Mouse (Mus musculus) right cerebral cortex, postnatal 10 days (tissue): ENCODE measurements around the gene Rmi2.
"Not testable (repeated sequence)": the region's sequence is repeated elsewhere in the genome, so short reads cannot be mapped to it uniquely, and the experiment has no call there.

Experiments
- DNase-seq, 2 experiments: peaks; one replicate each; pipeline ENCODE4 v3.0.0; 2021; ENCODE audit warnings: low spot score in 2 of 2

Gene Rmi2

DNA sequence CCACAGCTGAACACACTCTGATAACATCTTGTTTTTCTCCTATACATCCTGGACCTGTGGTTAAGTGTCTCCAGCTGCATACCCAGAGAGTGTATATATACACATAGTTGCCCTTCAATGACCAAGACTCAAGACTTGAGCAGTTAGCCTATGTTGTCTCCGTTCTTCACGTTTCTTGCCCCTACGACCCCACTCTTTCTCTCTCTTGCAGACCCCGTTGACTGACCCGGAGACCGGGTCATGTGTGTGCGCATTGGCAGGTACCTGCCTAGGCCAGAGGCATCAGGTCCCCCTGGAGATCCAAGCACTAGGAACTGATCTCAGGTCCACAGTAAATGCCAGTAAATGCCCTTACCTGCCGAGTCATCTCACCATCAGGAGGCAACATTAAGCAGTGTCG lies 7.6 kb upstream of the Rmi2 start:
- DNase-seq: no peak

DNA sequence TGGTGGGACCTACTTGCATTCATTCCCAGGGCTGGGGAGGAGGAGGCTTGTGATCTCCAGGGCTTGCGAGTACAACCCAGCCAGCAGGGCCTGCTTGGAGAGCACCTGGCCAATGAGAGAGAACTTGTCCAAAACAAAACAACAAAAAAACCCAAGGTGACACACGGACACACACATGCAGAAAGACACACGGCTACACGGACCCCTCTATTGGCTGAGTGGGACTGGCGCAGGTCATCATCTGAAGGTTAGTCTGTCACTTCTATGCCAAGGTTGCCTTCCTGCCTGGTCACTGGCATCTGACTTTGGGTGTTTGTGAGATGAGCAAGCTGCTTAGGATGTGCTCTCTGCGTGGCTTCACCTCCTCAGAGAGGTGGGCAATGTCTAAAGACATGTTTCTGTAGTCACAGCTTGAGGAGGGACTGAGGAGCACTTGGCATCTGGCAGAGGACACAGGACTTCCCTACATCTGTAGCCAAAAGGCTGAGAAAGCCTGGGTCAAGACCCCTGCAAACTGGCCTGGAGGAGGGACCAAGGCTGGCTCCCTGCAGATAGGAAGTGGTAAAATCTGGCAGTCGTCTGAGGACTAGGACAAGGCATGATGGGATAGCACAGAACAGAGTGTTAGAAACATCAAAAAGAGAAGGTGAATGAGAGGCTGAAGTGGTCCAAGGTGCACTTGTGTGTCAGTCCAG lies 6.9 kb upstream of the Rmi2 start:
- no peak for DNase-seq

DNA sequence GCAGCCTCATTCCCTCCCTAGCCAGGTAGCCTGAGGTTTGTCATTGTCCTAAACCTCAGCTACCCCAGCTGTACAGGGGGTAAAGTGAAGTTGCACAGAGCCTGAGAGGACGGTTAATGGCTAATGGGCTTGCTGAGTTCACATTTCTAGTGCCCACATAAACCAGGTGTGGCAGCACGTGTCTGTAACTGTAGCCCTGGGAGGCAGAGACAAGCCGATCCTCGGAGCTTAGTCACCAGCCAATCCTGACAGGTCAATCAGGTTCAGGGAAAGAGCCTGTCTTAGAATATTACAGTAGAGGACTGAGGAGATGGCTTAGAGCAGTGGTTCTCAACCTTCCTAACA lies 6.4 kb upstream of the Rmi2 start:
- DNase-seq: no peak

DNA sequence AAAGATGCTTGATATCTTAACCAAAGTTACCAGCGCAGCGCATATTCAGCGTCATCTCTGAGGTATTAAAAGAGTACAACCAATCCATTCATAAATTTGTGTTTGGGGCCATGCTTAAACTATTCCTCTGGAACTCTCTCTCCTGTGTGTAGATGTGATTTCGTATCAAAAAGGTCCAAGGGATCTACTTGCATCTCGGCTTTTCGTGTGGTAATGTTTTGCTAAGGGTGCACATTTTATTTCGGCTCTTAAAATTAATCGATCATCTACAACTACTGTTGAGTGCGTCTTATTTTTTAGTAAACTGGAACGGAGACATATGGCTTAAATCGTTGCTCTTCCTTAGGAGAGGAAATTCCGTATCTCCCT lies 333 bp upstream of the Rmi2 start:
- DNase-seq: no peak

DNA sequence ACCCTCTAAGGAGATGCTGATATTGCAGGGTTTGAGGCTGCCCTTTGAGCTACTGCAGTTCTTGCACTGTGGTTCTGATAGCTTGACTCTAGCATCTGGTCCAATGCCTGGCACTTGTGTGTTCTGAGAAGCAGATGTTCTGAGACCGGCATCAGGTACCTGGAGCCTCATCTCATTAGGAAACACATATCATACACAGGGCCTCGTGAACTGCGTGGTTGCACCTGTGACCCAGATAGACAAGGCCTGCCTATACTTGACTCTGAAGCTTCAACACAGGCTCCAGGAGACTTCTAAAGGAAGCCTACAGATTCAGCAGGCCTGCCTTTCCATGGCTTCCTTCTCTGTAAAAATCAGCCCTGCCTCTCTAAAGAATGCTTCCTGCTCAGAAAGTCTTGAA lies 1.5 kb downstream of the Rmi2 start:
- no peak for DNase-seq

DNA sequence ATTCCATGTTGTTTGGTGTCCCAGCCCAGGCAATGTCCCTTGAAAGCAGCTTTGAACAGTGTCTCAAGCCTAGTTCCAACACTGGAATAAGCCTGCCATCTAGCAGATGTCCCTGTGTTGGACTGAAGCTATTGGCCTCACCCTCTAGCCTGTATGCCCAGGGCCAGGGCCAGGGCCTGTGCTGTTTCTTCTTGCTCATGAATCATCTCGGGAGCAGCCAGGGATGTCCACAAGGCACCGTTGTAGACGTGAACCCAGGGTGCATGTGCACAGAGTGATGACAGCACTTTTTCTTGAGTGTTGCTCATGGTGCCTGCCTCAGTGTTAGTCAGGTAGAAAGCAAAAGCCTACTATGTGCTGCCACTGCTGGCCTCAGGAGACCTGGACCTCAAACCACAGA lies 2.4 kb downstream of the Rmi2 start:
- no peak for DNase-seq

DNA sequence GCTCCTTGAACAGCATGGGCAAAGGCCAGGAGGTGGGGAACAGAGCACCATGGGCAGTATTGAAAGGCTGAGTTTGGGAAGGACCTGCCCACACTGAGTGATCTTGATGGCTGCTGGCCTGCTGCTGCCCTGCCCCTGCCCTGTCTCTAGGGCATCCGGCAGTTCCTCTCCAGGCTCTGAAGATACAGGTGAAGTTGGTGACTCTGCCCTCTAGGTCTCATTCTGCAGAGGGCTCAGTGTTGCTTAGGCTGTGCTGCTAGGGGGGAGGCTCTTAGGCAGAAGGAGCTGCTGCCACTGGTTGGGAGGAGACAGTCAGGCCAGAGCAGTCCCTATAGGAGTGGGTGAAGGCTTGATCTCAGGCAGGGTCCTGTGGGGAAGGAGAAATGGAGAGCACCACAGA lies 3.0 kb downstream of the Rmi2 start:
- no peak for DNase-seq

DNA sequence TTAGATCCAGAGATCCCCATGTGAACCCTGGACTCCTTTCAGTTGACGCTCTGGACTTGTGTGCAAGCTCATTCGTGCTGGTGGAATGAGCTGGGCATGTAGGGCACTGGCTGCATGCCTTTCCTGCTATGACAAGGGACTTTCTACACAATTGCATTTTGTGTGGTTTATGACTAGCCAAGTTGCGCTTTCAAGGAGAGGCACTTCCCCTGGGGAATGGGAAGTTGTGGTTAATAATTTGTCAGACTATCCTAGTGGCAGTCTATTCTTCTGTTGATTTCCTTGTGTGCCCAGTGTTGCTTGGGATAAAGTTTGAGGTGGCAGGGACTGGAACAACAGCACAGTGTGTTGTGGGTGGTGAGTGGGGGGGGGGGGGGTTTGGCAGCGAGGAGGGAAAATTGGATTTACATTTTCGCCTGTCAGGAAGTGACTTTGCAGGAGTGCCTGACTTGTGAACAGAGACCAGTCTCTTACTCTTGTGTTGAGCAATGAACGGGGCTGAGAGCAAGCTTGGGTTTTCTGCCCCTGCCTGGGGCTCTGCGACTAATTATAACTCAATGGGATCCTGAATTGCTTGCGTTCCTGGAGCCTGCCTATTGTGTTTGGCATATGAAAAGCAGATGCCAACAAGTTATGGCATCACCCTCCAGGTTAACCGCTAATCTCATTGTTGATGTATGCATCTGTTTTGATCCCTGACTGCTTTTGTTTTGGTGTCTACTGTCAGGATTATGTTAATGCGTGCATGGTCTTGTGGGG lies 3.8 kb downstream of the Rmi2 start:
- no peak for DNase-seq

DNA sequence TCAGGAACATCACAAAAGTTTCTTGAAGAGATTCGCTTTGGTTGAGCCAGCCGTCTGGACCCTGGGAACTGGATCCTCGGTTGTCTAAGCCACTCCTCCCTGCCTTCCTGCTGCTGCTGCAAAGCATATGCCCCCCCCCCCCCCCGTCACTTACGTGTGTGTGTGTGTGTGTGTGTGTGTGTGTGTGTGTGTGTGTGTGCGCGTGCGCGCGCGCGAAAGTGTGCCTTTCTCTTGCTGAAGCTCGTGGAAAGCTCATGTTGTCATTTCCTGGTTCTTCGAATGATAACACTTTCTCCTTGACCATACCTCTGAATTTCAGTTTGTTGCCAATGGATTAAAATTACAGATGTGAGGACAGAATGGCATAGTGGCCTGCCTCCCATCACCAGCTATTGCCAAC lies 5.2 kb downstream of the Rmi2 start:
- DNase-seq: no peak

DNA sequence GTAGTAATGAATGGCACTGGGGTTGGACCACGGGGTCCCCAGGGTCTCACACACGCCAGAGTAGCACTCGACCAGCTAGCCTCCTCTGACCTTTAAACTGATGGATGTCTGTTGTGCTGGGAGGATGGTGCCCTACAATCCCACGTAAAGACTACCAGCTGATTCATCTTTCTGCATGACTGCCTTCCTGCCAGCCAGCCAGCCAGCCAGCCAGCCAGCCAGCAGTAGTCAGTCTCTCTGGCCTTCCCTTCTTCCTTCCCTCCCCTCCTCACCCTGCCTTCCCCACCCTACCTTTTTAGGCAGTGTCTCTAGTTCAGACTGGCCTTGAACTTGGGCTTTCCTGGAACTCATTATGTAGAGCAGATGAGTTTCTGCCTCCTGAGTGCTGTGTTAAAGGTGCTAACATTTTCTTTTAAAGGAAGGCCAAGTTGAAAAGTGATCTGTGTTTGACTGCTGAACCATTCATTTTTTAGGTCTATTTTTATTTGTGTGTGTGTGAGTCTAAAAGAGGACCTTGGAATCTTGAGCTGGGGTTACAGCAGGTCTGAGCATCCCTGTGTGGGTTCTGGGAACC lies 7.5 kb downstream of the Rmi2 start:
- no peak for DNase-seq

DNA sequence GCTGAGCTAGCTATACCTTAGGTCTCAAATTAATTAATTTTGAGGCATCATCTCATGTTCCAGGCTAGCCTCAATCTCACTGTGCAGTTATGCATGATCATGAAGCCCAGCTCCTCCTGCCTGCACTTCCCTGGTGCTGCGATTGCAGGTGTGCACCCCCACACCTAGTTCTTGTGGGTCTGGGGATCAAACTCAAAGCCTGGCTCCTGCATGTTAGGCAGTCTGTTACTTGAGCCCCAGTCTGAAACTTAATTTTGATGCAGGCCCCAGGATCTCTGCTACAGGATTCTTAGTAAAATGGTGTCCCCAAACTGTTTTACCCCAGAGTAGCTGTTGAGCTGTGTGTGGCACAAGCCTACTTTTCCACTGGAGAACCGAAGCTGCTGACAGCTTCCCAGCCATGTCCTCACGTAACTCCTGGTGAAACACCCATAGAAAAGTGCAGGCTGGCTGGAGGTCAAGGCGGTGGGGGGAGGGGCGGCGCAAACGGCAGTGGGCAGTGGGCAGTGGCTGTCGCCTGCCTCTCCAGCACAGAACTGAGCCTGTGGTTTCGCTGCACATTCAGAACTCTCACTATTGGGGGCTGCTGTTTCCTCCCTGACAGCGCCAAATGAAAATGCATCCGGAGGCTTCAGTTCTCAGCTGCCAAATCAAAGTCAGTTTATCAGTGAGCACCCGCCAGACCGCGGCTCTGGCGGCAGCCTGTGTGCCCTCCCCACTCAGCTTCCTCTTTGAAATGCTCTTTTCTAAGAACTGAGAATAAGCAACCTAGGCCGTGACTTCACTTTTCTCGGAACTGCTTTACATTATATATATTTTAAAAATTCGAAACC lies 8.8 kb downstream of the Rmi2 start:
- DNase-seq: no peak

DNA sequence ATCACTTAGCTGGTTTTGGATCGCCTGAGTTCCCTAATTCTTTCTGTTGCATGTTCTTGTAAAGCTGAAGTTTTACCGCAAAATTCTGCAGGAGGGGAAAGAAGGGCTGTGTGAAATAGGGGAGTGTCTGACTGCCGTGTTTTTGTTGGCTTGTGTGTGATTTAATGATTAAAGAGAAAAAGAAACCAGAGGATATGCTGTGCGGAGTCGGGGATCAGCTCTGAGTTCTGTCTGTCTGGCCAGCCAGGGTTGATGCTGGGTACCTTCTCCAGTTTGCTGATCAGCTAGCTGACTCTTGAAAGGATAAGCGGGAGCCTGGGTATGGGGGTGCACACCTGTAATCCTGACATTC lies 9.4 kb downstream of the Rmi2 start:
- DNase-seq: no peak

DNA sequence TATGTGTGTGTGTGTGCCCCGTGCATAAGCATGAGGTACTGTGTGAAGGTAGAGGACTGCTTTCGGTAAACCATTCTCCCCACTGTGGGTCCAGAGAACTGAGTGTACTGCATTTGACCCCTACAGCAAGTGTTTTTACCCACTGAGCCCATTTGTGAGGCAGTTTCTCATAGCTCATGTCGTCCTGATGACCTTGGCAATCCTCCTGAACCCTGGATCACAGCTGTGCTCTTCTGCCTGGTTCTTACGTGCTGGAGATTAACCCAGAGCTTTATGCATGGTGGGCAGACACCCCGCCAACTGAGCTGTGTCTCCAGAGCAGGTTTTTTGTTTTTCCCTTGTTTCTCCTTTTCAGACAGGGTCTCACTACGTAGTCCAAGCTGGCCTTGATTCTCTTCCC lies 11.1 kb downstream of the Rmi2 start:
- DNase-seq: no peak

DNA sequence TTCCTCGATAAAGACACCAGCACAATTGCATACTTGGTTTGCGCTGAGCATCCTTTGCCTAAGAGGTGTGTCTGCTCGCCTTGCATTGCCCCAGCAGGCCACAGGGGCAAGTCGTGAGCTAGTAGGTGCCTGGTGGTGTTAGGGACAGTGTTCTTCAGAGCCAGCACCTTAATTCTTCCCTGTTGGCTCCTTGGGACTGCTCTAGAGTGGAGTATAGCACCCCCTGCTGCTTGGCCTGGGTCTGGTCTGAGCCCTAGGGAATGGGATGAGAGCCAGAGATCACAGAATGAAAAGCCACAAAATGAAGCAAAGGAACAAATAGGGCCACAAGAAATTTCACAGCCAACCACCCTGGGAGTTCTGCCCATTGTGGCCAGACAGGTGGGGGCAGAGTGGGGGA lies 11.6 kb downstream of the Rmi2 start:
- peak; percentile 46 to 68 for DNase-seq

DNA sequence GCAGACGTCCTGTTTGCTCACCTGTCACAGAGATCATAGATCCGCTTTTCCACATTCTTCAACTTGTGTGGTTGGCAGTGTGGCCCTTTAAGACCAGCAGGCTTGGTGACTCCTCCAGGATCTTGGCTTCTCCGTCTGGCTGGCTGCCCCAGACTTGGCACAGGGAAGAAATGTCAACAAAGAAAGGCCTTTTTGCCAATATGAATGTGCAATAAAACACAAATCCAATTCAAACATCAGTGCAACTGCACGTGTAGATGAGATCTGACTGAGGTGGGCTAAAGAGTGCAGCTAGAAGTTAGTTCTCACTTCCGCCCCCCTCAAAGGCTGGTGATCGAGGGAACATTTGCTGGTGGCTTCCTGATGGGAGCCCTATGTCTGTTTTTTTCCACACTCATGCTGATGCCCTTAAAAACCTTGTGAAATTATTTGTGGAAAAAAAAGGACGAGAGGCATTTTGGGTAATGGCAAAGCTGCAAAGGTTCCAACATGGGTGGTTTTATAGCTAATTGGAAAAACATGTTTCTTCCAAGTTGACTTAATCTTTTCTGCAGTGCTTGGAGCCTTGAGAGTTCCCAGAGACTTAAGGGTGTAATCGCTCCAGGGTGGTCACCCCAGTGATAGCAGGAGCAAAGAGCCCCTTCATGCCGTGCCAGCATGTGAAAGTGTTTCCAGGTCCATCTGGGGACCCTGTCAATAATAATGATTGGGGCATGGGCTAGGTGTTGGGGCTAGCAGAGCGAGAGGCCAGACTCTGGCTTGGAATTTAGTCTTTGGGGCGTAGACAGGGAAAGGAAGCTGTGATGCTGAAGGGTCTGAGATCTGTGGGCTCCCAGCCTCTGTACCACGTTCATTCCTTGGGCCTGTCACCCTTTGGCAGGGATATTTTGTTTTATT lies 15.4 kb downstream of the Rmi2 start:
- peak; percentile 73 to 77 for DNase-seq

DNA sequence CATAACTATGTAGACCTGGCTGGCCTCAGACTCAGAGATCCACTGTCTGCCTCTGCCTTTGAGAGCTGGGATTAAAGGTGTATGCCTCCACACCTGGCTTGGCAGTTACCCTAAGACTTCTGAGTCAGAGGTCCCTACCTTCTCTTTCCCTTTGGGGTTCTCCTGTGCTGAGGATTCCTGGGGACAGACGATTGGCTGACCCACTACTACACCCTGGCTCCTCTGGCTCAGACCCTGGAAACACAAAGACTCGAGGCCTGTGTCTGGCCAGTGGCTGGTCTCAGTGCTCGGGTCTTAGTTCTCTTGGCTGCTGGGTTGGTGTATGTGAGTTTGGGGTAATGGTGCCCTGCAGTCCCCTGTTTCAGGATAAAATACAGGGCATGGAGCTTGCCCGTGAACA lies 16.0 kb downstream of the Rmi2 start:
- DNase-seq: no peak

DNA sequence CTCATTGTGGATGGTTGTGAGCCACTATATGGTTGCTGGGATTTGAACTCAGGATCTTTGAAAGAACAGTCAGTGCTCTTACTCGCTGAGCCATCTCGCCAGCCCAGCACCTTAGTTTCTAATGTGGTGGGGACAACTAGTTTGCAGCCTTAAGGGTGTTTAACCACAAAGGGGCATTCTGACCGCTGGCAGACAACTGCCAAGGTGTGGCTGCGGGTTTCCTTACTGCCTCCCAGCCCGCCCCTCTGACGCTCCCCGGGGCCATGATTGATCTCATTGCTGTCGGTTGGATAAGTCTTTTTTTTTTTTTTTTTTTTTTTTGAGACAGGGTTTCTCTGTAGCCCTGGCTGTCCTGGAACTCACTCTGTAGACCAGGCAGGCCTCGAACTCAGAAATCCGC lies 17.4 kb downstream of the Rmi2 start:
- DNase-seq: not testable (repeated sequence)

DNA sequence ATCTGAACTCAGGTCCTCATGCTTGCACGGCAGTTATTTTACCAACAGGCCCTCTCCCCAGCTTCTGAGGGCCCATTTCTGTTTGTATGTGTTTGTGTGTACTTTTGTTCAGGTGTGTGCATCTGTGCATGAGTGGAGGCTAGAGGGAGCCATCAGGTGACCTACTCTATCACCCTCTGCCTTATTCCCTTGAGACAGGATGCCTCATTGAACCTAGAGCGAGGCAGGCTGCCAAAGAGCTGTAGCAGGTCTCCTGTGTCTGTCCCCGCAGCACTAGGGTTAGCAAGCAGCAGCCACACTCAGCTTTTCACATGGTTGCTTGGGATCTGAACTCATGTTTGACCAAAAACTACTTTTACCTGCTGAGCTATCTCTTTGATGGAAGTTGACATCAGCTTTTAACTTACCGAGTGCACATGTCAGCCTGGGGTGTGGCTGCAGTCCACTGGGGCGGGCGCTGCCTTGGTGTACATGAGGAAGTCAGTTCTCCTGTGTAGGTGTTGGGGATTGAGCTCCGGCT lies 24.9 kb downstream of the Rmi2 start:
- no peak for DNase-seq

DNA sequence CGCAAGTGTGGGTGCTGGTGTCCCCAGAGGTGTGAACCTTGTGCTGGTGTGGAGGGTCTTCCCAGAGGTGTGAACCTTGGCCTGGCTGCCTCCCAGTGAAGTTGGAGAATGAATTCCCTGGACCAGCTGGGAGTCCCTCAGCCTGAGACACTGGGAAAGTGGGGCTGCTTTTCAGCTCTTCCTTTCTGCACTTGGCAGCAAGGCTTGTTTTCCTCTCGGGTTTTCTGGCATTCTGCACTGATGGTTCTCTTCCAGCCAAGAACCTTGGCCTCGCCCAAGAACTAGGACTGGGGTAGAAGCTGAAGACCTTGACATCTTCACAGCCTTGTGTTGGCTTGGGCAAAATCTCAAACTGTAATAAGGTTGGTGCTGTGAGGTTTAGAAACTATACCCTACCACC lies 26.5 kb downstream of the Rmi2 start:
- no peak for DNase-seq

DNA sequence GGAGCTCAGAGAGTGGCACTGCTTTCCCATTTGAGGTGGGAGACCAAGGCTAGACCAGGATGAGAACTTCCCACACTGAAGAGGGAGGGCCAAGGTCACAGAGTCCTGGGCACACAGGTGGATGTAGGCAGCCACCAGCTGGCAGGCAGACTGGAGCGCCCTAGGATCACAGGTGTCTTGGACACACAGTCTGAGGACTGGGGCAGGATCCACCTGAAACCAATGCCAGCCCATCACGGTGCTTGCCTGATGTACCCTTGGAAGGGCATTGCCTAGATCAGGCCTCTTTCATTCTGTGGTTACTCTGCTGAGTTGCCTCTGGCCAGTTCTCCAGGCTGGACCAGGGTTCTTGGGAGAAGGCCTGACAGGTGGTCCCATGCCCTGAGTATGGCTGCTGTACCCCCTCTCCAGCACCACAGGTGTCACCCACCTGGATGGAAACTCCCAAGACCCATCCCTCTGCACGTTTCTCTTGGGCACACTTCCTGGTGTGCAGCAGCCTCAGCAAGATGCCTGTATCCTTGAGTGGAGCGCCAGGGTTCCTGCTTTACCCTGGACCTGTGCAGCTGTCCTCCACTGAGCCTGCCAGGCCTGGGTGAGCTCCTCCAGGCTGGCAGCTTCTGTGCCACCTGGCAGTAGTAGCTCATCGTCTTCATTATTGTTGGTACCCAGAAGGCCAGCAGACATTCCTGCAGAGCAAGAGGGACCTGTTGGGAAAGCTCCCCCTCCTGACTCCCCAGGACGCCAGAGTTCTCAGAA lies 30.2 kb downstream of the Rmi2 start:
- no peak for DNase-seq

DNA sequence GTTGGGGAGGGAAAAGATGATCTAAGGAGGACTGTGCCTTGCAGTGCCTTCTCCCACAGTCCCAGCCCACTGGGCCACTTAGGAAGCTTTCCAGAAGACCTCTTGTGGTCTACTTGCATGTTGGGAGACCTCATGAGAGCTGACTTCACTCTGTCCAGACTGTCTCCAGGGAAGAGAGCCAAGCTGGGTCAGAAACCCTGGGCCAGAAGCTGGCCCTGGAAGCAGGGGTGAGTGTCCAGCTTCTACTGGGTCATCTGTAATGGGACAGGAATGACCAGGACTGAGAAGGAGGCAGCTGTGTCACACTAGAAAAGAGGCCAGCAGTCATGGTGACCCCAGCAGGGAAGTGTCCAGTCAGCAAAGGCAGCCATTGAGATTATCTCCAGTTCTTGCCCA lies 30.7 kb downstream of the Rmi2 start:
- DNase-seq: no peak
